Mouse (Mus musculus): ENCODE data around the gene Helz2. TPM values are rescaled to one million over a fixed set of nuclear protein-coding genes. Genes with fewer than 3 reads are reported as not detected.

The Helz2 gene
- polyA plus RNA-seq, 1 experiment from 2014 or later, result 0.28 TPM

DNA sequence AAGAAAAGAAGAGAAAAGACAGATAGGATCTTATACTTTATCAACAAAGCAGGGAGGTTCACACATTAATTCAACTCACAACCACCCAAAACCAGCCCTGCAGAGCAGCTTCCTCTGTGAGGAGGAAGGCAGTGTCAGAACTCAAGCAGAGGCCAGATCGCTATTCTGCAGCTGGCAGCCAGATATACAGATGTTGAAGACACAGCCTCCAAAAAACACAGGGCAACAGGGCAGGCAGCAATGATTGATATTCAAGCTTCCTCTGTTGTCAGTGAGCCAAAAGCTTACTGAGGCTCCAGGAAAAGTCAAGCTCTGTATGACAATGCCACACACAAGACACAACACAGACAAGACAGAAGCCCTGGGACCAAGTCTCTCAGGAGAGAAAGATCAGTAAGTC, 34.9 kb upstream of the Helz2 start:
- no peak overlapping the region for H3K4me3 ChIP-seq (ENCODE audit: low read depth, low read length)
- H3K36me3 ChIP-seq (ENCODE audit: control insufficient read depth, insufficient read depth, low read length), result peaks cover 17% of the 10 kb centered on the region; the same call in 1 of the 2 replicates
- ATAC-seq (ENCODE audit: low read depth), result no peak
- no peak overlapping the region for H3K27ac ChIP-seq (ENCODE audit: low read depth, low read length)
- no peaks in the 10 kb centered on the region for H3K27me3 ChIP-seq (ENCODE audit: control insufficient read depth, insufficient read depth, low read length)
- no peak overlapping the region for H3K9ac ChIP-seq (replicated peaks; ENCODE audit: low read depth, low read length)
- no peaks in the 10 kb centered on the region for H3K4me1 ChIP-seq (ENCODE audit: control insufficient read depth, insufficient read depth, low read length)
- H3K9me3 ChIP-seq (ENCODE audit: control insufficient read depth, low read length), result no peaks in the 10 kb centered on the region
- WGBS, result 78% methylated on average over 1 of the region's 1 CpGs
- no peak overlapping the region for H3K4me2 ChIP-seq (ENCODE audit: low read depth, low read length)

DNA sequence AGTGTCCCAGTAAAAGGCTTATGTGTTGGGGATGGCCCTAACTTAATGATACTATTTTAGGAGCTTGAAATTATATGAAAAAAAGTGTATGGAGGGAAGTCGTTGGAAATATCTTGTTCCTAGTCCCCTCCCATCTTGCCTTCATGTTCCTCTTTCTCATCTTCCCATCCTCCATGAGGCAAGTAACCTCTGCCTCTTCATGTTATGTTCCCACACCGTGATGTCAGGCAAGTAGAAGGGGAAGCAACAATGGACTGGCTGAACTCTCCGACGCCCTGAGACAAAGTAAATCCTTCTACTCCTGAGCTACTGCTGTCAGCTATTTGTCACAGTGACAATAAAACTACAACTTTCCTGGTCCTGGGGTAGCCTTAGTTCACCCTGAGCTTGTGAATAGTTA, 32.8 kb upstream of the Helz2 start:
- Histone ChIP-seq H3K36me3 (ENCODE audit: control insufficient read depth, insufficient read depth, low read length) (peaks cover 19% of the 10 kb centered on the region; the same call in 1 of the 2 replicates), H3K4me3 (ENCODE audit: low read depth, low read length) (no peak overlapping the region), H3K9ac (replicated peaks; ENCODE audit: low read depth, low read length) (no peak overlapping the region), H3K9me3 (ENCODE audit: control insufficient read depth, low read length) (no peaks in the 10 kb centered on the region), H3K4me1 (ENCODE audit: control insufficient read depth, insufficient read depth, low read length) (no peaks in the 10 kb centered on the region), H3K27me3 (ENCODE audit: control insufficient read depth, insufficient read depth, low read length) (no peaks in the 10 kb centered on the region), H3K27ac (ENCODE audit: low read depth, low read length) (no peak overlapping the region), H3K4me2 (ENCODE audit: low read depth, low read length) (no peak overlapping the region)
- no peak for ATAC-seq (ENCODE audit: low read depth)
- 62% methylated on average over 4 of the region's 4 CpGs for WGBS

DNA sequence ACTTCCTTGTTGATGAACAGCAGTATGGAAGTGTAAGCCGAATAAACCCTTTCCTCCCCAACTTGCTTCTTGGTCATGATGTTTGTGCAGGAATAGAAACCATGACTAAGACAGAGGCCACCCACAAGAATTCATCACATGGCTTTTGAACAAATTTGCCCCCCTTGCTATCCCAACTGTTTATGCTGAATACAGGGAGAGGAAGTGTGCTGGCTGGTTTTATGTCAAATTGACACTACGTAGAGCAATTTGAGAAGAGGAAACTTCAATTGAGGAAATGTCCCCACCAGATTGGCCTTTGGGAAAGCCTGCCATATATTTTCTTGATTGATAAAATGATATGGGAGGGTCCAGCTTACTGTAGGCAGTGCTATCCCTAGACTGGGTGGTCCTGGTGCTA, 32.0 kb upstream of the Helz2 start:
- no peak for ATAC-seq (ENCODE audit: low read depth)
- H3K36me3 ChIP-seq (ENCODE audit: control insufficient read depth, insufficient read depth, low read length), result peaks cover 21% of the 10 kb centered on the region; the same call in 1 of the 2 replicates
- no peak overlapping the region for H3K9ac ChIP-seq (replicated peaks; ENCODE audit: low read depth, low read length)
- no peaks in the 10 kb centered on the region for H3K9me3 ChIP-seq (ENCODE audit: control insufficient read depth, low read length)
- H3K27me3 ChIP-seq (ENCODE audit: control insufficient read depth, insufficient read depth, low read length), result no peaks in the 10 kb centered on the region
- no peak overlapping the region for H3K27ac ChIP-seq (ENCODE audit: low read depth, low read length)
- WGBS, result 98% methylated on average over 2 of the region's 2 CpGs
- H3K4me1 ChIP-seq (ENCODE audit: control insufficient read depth, insufficient read depth, low read length), result no peaks in the 10 kb centered on the region
- no peak overlapping the region for H3K4me2 ChIP-seq (ENCODE audit: low read depth, low read length)
- H3K4me3 ChIP-seq (ENCODE audit: low read depth, low read length), result no peak overlapping the region

DNA sequence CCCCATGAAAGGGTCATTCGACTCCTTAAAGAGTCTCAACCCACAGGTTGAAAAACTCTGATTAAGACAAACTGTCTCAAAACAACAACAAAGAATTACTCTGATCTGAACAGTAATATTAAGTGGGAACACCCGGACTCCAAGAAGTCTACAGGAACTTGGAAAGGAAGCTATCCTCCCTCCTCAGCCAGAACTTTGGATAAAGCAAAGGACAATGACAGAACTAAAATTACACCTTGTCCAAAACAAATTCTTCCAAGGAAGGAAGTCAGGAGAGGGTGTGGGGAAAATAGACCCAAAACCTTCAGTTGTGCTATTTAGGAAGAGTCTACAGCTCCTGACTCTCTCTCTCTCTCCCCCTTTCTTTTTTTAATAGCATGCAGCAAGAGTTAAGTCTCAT, 30.3 kb upstream of the Helz2 start:
- H3K27ac ChIP-seq (ENCODE audit: low read depth, low read length), result no peak overlapping the region
- H3K27me3 ChIP-seq (ENCODE audit: control insufficient read depth, insufficient read depth, low read length), result no peaks in the 10 kb centered on the region
- no peak for ATAC-seq (ENCODE audit: low read depth)
- no peak overlapping the region for H3K9ac ChIP-seq (replicated peaks; ENCODE audit: low read depth, low read length)
- 97% methylated on average over 2 of the region's 2 CpGs for WGBS
- no peaks in the 10 kb centered on the region for H3K9me3 ChIP-seq (ENCODE audit: control insufficient read depth, low read length)
- no peaks in the 10 kb centered on the region for H3K4me1 ChIP-seq (ENCODE audit: control insufficient read depth, insufficient read depth, low read length)
- H3K4me3 ChIP-seq (ENCODE audit: low read depth, low read length), result no peak overlapping the region
- no peak overlapping the region for H3K4me2 ChIP-seq (ENCODE audit: low read depth, low read length)
- H3K36me3 ChIP-seq (ENCODE audit: control insufficient read depth, insufficient read depth, low read length), result peaks cover 18% of the 10 kb centered on the region; the same call in 1 of the 2 replicates

DNA sequence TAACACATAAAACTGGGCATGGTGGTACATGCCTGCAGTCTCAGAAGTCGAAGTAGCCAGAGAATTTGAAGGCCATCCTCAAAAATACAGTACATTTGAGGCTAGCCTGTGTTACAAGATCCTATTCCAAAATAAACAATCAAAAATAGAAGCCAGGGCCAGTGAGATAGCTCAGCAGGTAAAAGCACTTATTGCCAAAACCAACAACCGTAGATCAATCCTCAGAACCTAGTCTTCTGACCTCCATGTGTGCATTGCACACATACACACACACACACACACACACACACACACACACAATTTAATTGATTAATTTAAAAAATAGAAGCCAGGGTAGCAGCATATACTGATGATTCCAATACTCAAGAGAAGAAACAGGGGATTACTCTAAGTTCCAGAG, 25.0 kb upstream of the Helz2 start:
- no peaks in the 10 kb centered on the region for H3K9me3 ChIP-seq (ENCODE audit: control insufficient read depth, low read length)
- peaks cover 43% of the 10 kb centered on the region for H3K36me3 ChIP-seq (ENCODE audit: control insufficient read depth, insufficient read depth, low read length)
- H3K4me2 ChIP-seq (ENCODE audit: low read depth, low read length), result no peak overlapping the region
- 94% methylated on average over 2 of the region's 2 CpGs for WGBS
- no peak overlapping the region for H3K4me3 ChIP-seq (ENCODE audit: low read depth, low read length)
- H3K27ac ChIP-seq (ENCODE audit: low read depth, low read length), result no peak overlapping the region
- ATAC-seq (ENCODE audit: low read depth), result no peak
- no peak overlapping the region for H3K9ac ChIP-seq (replicated peaks; ENCODE audit: low read depth, low read length)
- H3K4me1 ChIP-seq (ENCODE audit: control insufficient read depth, insufficient read depth, low read length), result no peaks in the 10 kb centered on the region
- no peaks in the 10 kb centered on the region for H3K27me3 ChIP-seq (ENCODE audit: control insufficient read depth, insufficient read depth, low read length)

DNA sequence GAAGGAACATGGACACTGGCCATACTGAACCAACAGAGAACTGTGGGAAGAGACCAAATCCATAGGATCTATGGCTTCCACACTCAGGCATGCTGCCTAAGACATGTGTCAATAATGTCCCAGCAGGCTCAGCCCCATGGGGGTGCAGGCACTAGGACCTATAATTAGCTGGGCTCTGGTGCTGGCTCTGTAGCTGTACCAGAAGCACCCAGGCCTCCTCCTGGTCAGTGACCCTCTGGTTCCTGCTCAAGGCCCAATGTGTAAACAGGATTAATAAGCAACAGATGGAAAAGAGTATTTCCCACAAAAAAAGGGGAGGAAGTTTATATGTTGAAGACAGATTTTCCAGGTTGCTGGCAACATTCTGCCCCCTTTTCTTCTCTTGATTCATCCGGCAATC, 11.4 kb upstream of the Helz2 start:
- ATAC-seq (ENCODE audit: low read depth), result no peak
- peaks cover 35% of the 10 kb centered on the region for H3K36me3 ChIP-seq (ENCODE audit: control insufficient read depth, insufficient read depth, low read length)
- 83% methylated on average over 1 of the region's 1 CpGs for WGBS

DNA sequence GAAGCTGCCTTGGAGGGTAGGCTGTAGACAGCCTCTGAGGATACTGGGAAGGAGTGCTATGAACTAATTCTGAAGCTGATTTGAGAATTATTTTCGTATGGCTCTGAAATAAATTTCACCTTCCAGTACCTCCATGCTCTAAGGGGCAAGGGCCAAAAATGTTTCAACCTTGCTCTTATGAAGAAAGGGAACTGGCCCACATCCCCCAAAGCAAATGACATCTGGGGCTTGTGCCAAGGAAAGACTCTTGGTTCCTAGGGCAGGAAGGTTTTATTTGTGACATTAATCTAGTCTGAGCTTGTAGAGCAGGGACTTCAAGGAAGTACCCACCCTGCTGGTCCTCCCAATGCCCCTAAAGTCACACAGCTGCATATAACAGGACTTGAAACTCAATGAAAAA, 10.0 kb upstream of the Helz2 start:
- WGBS, result 85% methylated on average over 1 of the region's 1 CpGs
- no peak for ATAC-seq (ENCODE audit: low read depth)
- Histone ChIP-seq H3K4me2 (ENCODE audit: low read depth, low read length) (no peak overlapping the region), H3K4me1 (ENCODE audit: control insufficient read depth, insufficient read depth, low read length) (no peaks in the 10 kb centered on the region), H3K27me3 (ENCODE audit: control insufficient read depth, insufficient read depth, low read length) (no peaks in the 10 kb centered on the region), H3K4me3 (ENCODE audit: low read depth, low read length) (no peak overlapping the region), H3K27ac (ENCODE audit: low read depth, low read length) (no peak overlapping the region), H3K9ac (replicated peaks; ENCODE audit: low read depth, low read length) (no peak overlapping the region), H3K9me3 (ENCODE audit: control insufficient read depth, low read length) (no peaks in the 10 kb centered on the region), H3K36me3 (ENCODE audit: control insufficient read depth, insufficient read depth, low read length) (peaks cover 28% of the 10 kb centered on the region)

More for the DNA sequence above, 11.4 kb upstream of the Helz2 start:
- Histone ChIP-seq H3K4me2 (ENCODE audit: low read depth, low read length) (no peak overlapping the region), H3K9ac (replicated peaks; ENCODE audit: low read depth, low read length) (no peak overlapping the region), H3K4me3 (ENCODE audit: low read depth, low read length) (no peak overlapping the region), H3K9me3 (ENCODE audit: control insufficient read depth, low read length) (no peaks in the 10 kb centered on the region), H3K4me1 (ENCODE audit: control insufficient read depth, insufficient read depth, low read length) (no peaks in the 10 kb centered on the region), H3K27ac (ENCODE audit: low read depth, low read length) (no peak overlapping the region), H3K27me3 (ENCODE audit: control insufficient read depth, insufficient read depth, low read length) (no peaks in the 10 kb centered on the region)

DNA sequence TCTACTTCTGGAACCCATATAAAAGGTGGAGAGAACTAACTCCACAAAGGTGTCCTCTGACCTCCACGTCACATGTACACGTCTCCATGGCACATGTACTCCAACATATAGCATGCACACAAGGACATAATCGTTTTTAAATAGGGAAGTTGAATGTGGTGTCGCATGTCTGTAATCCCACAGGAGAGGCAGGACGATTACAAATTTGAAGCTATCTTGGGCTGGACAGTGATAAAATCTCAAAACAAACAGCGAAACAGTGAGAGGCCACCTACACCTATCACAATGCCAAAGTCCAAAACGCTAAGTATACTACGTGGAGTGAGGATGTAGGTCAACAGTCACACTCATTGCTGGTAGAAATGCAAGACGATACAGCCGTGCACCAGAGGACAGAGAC, 7.4 kb upstream of the Helz2 start:
- 89% methylated on average over 10 of the region's 10 CpGs for WGBS
- ATAC-seq (ENCODE audit: low read depth), result no peak
- no peak overlapping the region for H3K27ac ChIP-seq (ENCODE audit: low read depth, low read length)

DNA sequence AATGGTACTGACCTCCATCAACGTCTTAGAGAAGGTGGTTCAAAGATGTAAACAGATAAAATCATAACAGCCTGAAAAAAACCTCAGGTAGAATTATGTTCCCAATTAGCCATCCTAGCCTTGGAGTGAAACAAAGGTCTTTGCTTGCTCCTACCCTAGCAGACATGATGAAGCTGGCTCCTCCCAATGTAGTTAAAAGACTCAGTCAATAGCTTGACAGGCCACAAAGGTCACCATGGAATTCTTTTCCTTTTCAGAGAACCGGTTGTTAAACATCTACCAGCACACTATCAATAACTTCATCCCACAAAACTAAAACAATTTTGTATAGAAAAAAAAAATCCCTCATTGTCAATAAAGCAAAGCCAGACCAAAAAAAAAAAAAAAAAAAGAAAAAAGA, 3.2 kb upstream of the Helz2 start:
- no peak overlapping the region for H3K4me2 ChIP-seq (ENCODE audit: low read depth, low read length)
- H3K27ac ChIP-seq (ENCODE audit: low read depth, low read length), result no peak overlapping the region
- WGBS, result 11% methylated on average over 2 of the region's 2 CpGs
- H3K27me3 ChIP-seq (ENCODE audit: control insufficient read depth, insufficient read depth, low read length), result no peaks in the 10 kb centered on the region
- H3K4me3 ChIP-seq (ENCODE audit: low read depth, low read length), result no peak overlapping the region
- no peak for ATAC-seq (ENCODE audit: low read depth)
- H3K36me3 ChIP-seq (ENCODE audit: control insufficient read depth, insufficient read depth, low read length), result no peaks in the 10 kb centered on the region
- H3K9me3 ChIP-seq (ENCODE audit: control insufficient read depth, low read length), result no peaks in the 10 kb centered on the region
- H3K4me1 ChIP-seq (ENCODE audit: control insufficient read depth, insufficient read depth, low read length), result no peaks in the 10 kb centered on the region
- no peak overlapping the region for H3K9ac ChIP-seq (replicated peaks; ENCODE audit: low read depth, low read length)

More for the DNA sequence above, 7.4 kb upstream of the Helz2 start:
- no peak overlapping the region for H3K4me3 ChIP-seq (ENCODE audit: low read depth, low read length)
- no peak overlapping the region for H3K4me2 ChIP-seq (ENCODE audit: low read depth, low read length)
- no peaks in the 10 kb centered on the region for H3K9me3 ChIP-seq (ENCODE audit: control insufficient read depth, low read length)
- no peaks in the 10 kb centered on the region for H3K27me3 ChIP-seq (ENCODE audit: control insufficient read depth, insufficient read depth, low read length)
- H3K36me3 ChIP-seq (ENCODE audit: control insufficient read depth, insufficient read depth, low read length), result peaks cover 17% of the 10 kb centered on the region
- H3K9ac ChIP-seq (replicated peaks; ENCODE audit: low read depth, low read length), result no peak overlapping the region
- H3K4me1 ChIP-seq (ENCODE audit: control insufficient read depth, insufficient read depth, low read length), result no peaks in the 10 kb centered on the region
